Mouse (Mus musculus): ENCODE results near the gene Piezo1. TPM values are rescaled to one million over a fixed set of nuclear protein-coding genes. Genes with fewer than 3 reads are reported as not detected.
A peak's percentile ranks its signal among the peaks of the same experiment; 100 is the strongest.
"Not testable (repeated sequence)": the region's sequence is repeated elsewhere in the genome, so short reads cannot be mapped to it uniquely, and the experiment has no call there.

The Piezo1 gene
- polyA plus RNA-seq, 1 experiment, result 22.2 TPM

DNA sequence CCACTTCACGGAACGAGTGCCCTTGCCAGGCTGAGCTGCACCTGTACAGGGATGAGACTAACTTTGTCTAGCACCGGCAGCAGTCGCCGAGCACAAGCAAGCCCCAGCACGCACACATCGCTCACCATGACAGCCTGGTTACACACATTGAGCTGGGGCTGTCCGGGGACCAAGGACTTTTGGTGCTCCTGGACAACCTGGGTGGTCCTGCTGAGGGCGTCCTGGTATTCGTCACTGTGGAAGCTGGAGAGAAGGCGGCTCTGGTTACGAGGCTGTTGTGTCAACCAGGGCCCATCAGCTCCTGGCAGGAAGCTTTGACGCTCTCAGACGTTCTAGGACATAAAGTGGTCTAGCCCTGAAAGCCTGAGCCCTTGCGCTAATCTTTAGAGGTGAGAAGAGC lies 29.8 kb upstream of the Piezo1 start:
- no peak for TF ChIP-seq GATA1 (IDR thresholded peaks at IDR 0.05; ENCODE audit: low read length)
- no peak for TF ChIP-seq TAL1 (IDR thresholded peaks at IDR 0.05; ENCODE audit: low read length)
- Histone ChIP-seq H3K27me3 (ENCODE audit: control insufficient read depth) (peaks cover 18% of the 10 kb centered on the region), H3K36me3 (ENCODE audit: control insufficient read depth) (no peaks in the 10 kb centered on the region), H3K9me3 (ENCODE audit: control insufficient read depth, low read length) (no peaks in the 10 kb centered on the region), H3K4me3 (replicated peaks) (no peak overlapping the region), H3K4me1 (ENCODE audit: control insufficient read depth) (peaks cover 15% of the 10 kb centered on the region)

DNA sequence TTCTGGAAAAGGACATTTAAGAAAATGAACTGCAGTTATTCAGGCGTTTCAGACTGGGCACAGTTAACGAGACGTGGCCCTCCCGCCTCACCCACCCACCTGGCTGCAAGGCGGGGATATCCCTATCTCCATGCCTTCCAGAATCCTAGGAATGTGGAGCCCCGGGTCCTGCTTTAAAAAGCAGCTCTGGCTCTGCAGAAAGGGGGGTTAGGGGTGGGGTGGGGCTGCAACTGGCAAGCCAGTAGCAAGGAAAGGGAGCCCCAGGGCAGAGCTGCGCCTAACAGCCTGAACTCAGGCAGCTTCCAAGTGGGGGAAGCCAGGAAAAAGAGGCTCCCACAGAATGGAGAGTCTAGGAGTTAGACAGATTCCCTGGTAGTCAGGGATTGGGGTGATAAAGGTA lies 28.1 kb upstream of the Piezo1 start:
- peaks cover 12% of the 10 kb centered on the region for H3K36me3 ChIP-seq (ENCODE audit: control insufficient read depth)
- no peak for TF ChIP-seq TAL1 (IDR thresholded peaks at IDR 0.05; ENCODE audit: low read length)
- TF ChIP-seq GATA1 (IDR thresholded peaks at IDR 0.05; ENCODE audit: low read length), result no peak
- H3K4me1 ChIP-seq (ENCODE audit: control insufficient read depth), result peaks cover 32% of the 10 kb centered on the region
- H3K4me3 ChIP-seq (replicated peaks), result no peak overlapping the region
- H3K27me3 ChIP-seq (ENCODE audit: control insufficient read depth), result peaks cover 12% of the 10 kb centered on the region; the same call in 1 of the 2 replicates
- H3K9me3 ChIP-seq (ENCODE audit: control insufficient read depth, low read length), result no peaks in the 10 kb centered on the region

DNA sequence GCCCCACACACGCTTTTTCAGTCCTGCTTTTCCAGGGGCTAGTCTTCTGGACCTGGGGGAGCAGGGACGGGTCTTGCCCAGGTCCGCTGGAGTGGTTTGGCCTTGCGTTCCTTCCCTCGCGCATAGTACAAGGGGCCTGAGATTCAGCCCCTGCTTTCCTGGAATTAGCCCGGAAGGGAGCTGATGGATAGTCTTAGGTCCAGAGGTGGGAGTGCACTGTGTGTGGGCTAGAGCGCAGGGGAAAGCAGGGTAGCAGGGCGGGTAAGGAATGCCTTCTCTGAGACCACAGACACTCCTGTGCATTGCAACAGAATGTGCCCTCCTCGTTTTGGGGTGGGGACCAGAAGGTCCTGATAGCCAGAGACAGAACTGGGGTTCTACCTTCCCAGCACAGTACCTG lies 26.0 kb upstream of the Piezo1 start:
- peaks cover 33% of the 10 kb centered on the region for H3K36me3 ChIP-seq (ENCODE audit: control insufficient read depth)
- no peaks in the 10 kb centered on the region for H3K9me3 ChIP-seq (ENCODE audit: control insufficient read depth, low read length)
- peaks cover 11% of the 10 kb centered on the region; the same call in 1 of the 2 replicates for H3K27me3 ChIP-seq (ENCODE audit: control insufficient read depth)
- TF ChIP-seq TAL1 (IDR thresholded peaks at IDR 0.05; ENCODE audit: low read length) (no peak), GATA1 (IDR thresholded peaks at IDR 0.05; ENCODE audit: low read length) (no peak)
- peaks cover 53% of the 10 kb centered on the region for H3K4me1 ChIP-seq (ENCODE audit: control insufficient read depth)
- peak overlapping the region; percentile 79 for H3K4me3 ChIP-seq (replicated peaks)

DNA sequence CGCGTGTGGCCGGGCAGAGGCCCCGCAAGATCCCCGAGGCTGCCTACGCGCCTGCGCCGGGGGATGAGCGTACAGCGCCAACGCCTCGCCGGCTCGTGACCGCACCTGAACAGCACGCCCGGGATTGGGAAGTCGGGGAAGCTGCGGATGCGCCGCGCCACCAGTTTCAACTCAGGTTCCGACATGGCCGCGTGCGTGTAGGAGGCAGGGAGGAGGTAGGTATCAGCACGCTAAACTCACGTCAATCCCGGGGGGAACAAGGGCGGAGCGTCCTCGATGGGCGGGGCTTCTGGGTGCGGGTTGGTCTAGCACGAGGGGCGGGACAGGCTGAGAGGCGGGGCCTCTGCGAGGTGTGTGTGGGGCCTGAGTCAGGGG lies 25.5 kb upstream of the Piezo1 start, which contains the start of gene Aprt:
Gene Aprt (minus strand): TSS at position 262 of the 375 bp plus-strand sequence.
- no peak for TF ChIP-seq TAL1 (IDR thresholded peaks at IDR 0.05; ENCODE audit: low read length)
- TF ChIP-seq GATA1 (IDR thresholded peaks at IDR 0.05; ENCODE audit: low read length), result no peak
- Histone ChIP-seq H3K4me1 (ENCODE audit: control insufficient read depth) (peaks cover 58% of the 10 kb centered on the region), H3K4me3 (replicated peaks) (peak within 1 kb of the TSS; percentile 79), H3K36me3 (ENCODE audit: control insufficient read depth) (peaks cover 37% of the 10 kb centered on the region), H3K9me3 (ENCODE audit: control insufficient read depth, low read length) (no peaks in the 10 kb centered on the region), H3K27me3 (ENCODE audit: control insufficient read depth) (peaks cover 11% of the 10 kb centered on the region)

DNA sequence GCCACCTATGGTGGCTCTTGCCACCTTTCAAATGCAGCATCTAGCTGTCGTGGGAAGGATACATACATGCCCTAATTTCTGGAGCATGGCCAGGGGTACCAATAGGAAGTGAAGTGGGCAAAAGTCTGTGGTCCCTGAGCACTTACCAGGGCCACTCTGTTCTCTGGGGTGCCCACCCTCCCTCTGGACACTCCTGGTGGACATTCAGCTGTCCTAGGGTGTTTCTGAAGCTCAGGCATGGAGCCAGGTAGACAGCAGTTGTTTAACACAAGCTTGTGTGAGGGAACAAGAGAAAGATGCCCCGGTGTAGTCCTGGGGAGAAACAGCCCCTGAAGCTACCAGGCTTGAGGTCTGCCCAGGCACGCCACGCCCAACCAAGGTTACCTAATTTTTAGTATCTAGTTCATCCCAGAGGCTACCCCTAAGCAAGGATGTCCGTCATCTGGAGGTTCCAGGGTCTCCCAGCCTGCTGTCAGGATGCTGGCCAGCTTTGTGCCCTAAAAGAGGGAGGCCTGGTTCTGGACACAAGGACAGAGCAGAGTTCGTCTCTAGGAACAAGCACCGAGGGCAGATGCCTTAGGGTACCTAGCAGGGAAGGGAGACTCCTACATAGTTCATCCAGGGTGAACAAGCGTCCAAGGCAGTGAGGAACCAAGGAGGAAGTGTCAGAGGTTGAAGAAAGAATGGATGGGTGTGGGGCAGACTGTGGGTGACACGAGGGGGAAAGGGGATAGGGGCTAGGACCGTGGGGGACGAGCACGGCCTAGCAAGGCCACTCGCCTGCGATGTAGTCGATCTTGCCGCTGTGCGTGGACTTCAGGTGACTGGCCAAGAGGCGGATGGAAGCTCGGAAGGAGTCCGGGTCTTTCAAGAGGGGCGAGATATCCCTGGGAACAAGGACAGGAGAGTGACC lies 24.9 kb upstream of the Piezo1 start:
- Histone ChIP-seq H3K36me3 (ENCODE audit: control insufficient read depth) (peaks cover 44% of the 10 kb centered on the region), H3K4me1 (ENCODE audit: control insufficient read depth) (peaks cover 64% of the 10 kb centered on the region), H3K9me3 (ENCODE audit: control insufficient read depth, low read length) (no peaks in the 10 kb centered on the region), H3K4me3 (replicated peaks) (peak overlapping the region; percentile 79), H3K27me3 (ENCODE audit: control insufficient read depth) (peaks cover 10% of the 10 kb centered on the region)
- TF ChIP-seq TAL1 (IDR thresholded peaks at IDR 0.05; ENCODE audit: low read length) (no peak), GATA1 (IDR thresholded peaks at IDR 0.05; ENCODE audit: low read length) (no peak)

DNA sequence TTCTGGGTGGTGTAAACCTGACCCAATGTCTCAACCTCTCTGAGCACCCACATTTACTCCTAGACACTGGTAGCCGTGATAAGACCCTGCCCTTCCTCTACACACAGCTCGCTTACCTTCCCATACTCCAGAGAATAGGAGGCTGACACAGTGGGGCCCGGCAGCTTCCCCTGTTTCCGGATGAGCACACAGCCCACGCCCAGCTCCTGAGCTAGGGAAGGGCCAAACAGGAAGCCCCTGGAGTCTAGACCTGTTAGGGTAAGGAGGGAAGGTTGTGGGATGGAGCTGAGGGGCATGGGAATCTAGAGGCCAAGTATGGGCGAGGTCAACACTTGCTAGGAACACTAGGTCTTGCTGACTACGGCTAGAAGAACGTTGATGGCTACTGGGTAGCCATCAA lies 24.2 kb upstream of the Piezo1 start:
- peaks cover 9% of the 10 kb centered on the region for H3K27me3 ChIP-seq (ENCODE audit: control insufficient read depth)
- H3K4me3 ChIP-seq (replicated peaks), result peak overlapping the region; percentile 79
- H3K9me3 ChIP-seq (ENCODE audit: control insufficient read depth, low read length), result no peaks in the 10 kb centered on the region; the same call in 1 of the 2 replicates
- peaks cover 51% of the 10 kb centered on the region for H3K36me3 ChIP-seq (ENCODE audit: control insufficient read depth)
- TF ChIP-seq TAL1 (IDR thresholded peaks at IDR 0.05; ENCODE audit: low read length), result no peak
- TF ChIP-seq GATA1 (IDR thresholded peaks at IDR 0.05; ENCODE audit: low read length), result no peak
- peaks cover 71% of the 10 kb centered on the region for H3K4me1 ChIP-seq (ENCODE audit: control insufficient read depth)

DNA sequence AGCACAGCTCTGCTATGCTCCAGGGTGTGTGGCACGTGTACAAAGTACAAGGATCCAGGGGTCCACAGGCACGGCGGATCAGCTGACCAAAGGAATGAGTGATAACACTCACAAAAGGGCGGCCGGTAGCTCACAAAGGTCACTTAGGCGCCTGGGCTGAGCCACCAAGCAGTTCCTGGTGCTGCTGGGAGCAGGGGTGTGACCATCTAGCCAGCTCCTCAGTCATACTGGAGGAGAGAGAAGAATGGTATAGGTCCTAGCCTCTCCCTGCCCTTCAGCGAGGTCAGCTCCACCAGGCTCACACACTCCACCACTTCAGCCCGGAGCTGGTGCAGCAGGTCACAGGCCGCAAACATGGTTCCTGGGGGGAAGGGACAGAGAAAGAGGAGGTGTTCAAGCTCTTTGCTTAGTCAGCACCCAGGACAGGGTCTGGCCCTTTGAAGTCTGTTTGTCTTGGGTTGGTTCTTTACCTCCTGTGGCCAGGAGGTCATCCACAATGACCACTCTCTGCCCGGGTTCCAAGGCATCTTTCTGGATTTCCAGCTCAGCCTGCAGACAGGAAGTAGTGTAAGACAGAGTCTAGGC lies 23.6 kb upstream of the Piezo1 start:
- H3K27me3 ChIP-seq (ENCODE audit: control insufficient read depth), result peaks cover 7% of the 10 kb centered on the region
- TF ChIP-seq TAL1 (IDR thresholded peaks at IDR 0.05; ENCODE audit: low read length) (no peak), GATA1 (IDR thresholded peaks at IDR 0.05; ENCODE audit: low read length) (no peak)
- H3K4me3 ChIP-seq (replicated peaks), result peak overlapping the region; percentile 79
- no peaks in the 10 kb centered on the region; the same call in 1 of the 2 replicates for H3K9me3 ChIP-seq (ENCODE audit: control insufficient read depth, low read length)
- peaks cover 56% of the 10 kb centered on the region for H3K36me3 ChIP-seq (ENCODE audit: control insufficient read depth)
- peaks cover 76% of the 10 kb centered on the region for H3K4me1 ChIP-seq (ENCODE audit: control insufficient read depth)

DNA sequence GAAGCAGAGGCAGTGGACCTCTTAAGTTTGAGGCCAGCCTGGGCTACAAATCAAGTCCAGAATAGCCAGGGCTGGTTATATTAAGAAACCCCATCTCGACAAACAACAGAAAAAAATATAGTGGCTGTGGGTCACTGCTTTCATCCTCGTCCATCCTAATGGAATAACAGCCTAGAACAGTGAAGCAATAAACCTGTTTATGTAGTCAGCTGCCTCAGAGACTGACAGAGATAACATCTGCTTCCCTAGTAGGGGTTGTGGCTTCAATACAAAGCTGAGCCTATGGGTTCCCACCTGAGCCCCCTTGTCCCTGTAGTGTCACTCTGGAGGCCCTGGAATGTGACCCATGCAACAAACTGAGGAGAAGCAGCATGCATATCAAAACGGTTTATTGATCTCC lies 23.1 kb upstream of the Piezo1 start:
- H3K27me3 ChIP-seq (ENCODE audit: control insufficient read depth), result peaks cover 6% of the 10 kb centered on the region
- TF ChIP-seq TAL1 (IDR thresholded peaks at IDR 0.05; ENCODE audit: low read length) (no peak), GATA1 (IDR thresholded peaks at IDR 0.05; ENCODE audit: low read length) (no peak)
- H3K4me3 ChIP-seq (replicated peaks), result peak overlapping the region; percentile 79
- peaks cover 81% of the 10 kb centered on the region for H3K4me1 ChIP-seq (ENCODE audit: control insufficient read depth)
- H3K36me3 ChIP-seq (ENCODE audit: control insufficient read depth), result peaks cover 61% of the 10 kb centered on the region
- H3K9me3 ChIP-seq (ENCODE audit: control insufficient read depth, low read length), result no peaks in the 10 kb centered on the region; the same call in 1 of the 2 replicates

DNA sequence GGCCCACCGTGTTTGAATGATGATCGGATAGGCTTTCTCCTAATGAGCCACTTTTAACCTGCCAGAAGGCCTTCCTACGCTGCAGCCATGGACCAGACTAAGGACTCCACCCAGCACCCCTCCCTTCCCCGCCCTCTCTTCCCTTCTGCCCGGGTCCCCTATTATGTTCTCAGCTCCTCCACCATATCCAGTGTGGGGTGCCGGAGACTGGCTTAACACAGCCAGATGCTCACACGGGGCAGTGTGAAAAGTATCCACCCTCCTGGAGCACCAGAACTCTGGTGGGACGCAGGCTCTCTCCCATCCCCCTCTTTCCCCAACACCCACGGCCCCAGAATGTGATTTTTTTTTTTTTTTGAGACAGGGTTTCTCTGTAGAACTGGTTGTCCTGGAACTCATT lies 22.4 kb upstream of the Piezo1 start:
- Histone ChIP-seq H3K4me3 (replicated peaks) (no peak overlapping the region), H3K9me3 (ENCODE audit: control insufficient read depth, low read length) (no peaks in the 10 kb centered on the region; the same call in 1 of the 2 replicates), H3K36me3 (ENCODE audit: control insufficient read depth) (peaks cover 67% of the 10 kb centered on the region), H3K4me1 (ENCODE audit: control insufficient read depth) (peaks cover 87% of the 10 kb centered on the region), H3K27me3 (ENCODE audit: control insufficient read depth) (peaks cover 2% of the 10 kb centered on the region)
- TF ChIP-seq TAL1 (IDR thresholded peaks at IDR 0.05; ENCODE audit: low read length), result no peak
- TF ChIP-seq GATA1 (IDR thresholded peaks at IDR 0.05; ENCODE audit: low read length), result no peak

DNA sequence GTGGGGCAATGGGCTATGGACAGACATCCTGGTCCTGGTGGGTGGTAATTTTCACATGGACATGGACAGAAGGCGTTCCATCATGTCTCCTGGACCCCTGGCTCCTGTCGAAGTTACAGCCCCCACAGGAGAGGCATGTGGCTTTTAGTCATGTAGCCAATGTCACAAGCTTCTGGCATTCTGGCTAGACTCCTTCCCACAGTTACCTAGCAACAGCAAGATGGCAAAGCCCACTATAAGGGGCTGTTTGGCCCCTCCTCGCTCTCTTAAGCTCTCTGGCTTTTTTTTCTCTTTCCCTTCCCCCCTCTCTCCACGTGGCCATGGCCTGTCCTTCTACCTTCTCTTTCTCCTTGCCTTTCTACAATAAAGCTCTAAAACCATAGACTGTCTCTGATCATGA lies 22.0 kb upstream of the Piezo1 start:
- Histone ChIP-seq H3K36me3 (ENCODE audit: control insufficient read depth) (peaks cover 67% of the 10 kb centered on the region), H3K4me1 (ENCODE audit: control insufficient read depth) (peaks cover 87% of the 10 kb centered on the region)
- H3K27me3 ChIP-seq (ENCODE audit: control insufficient read depth); H3K4me3 ChIP-seq (replicated peaks); H3K9me3 ChIP-seq (ENCODE audit: control insufficient read depth, low read length): not testable (repeated sequence)

Data from erythroblast, embryonic 14.5 days (primary cell).